In genomic region chr11:100203448-100203847, GRCm38 (mm10) we compare ENCODE assay signal across 11 mouse cellular contexts. TPM values are rescaled to one million over a fixed set of nuclear protein-coding genes. Genes with fewer than 3 reads are reported as not detected.
A peak's percentile ranks its signal among the peaks of the same experiment; 100 is the strongest.
DNase-seq lines count a peak whose midpoint lies in the region; ATAC-seq and TF ChIP-seq lines count a peak whose summit lies in the region.
"Had no signal": no experiment of that assay in that cellular context is flagged by ENCODE, and none has a peak within 500 bp of the region (broad histone marks: within the 10 kb centered on the region; RNA-seq: fewer than 3 reads in every experiment).

No protein-coding gene starts in this region.

- no peak overlapping the region for H3K4me3 ChIP-seq in heart, adult 2 months
- no peak overlapping the region for H3K4me3 ChIP-seq in limb, embryonic 11.5 days (ENCODE audit: low read depth, low read length)
- H3K4me3 ChIP-seq in intestine, postnatal 0 days (ENCODE audit: low read depth, low read length), result no peak overlapping the region

- H3K4me2 ChIP-seq in limb, embryonic 11.5 days (ENCODE audit: low read depth, severe bottlenecking), result no peak overlapping the region
- H3K4me2 ChIP-seq in intestine, postnatal 0 days (replicated peaks; ENCODE audit: low read depth), result no peak overlapping the region

- no peak for TF ChIP-seq POLR2A in heart, adult 2 months (IDR thresholded peaks at IDR 0.05; ENCODE audit: insufficient read depth, low read depth, low read length)
- TF ChIP-seq POLR2A in brain, embryonic 14.5 days (IDR thresholded peaks at IDR 0.05; ENCODE audit: borderline replicate concordance, extremely low read depth, insufficient read depth, insufficient read length, poor library complexity, severe bottlenecking), result no peak

- H3K9ac ChIP-seq in heart, adult 2 months (ENCODE audit: low read depth, low read length), result no peak overlapping the region
- H3K9ac ChIP-seq in limb, embryonic 11.5 days (ENCODE audit: low read length), result no peak overlapping the region
- H3K9ac ChIP-seq in intestine, postnatal 0 days (ENCODE audit: low read depth, low read length), result no peak overlapping the region

- TF ChIP-seq EP300 in heart, adult 2 months (IDR thresholded peaks at IDR 0.05; ENCODE audit: insufficient read depth, low read depth, low read length), result no peak

- H3K36me3 ChIP-seq in heart, adult 2 months (ENCODE audit: control insufficient read depth, insufficient read depth, low read length), result no peaks in the 10 kb centered on the region
- H3K36me3 ChIP-seq in limb, embryonic 11.5 days (ENCODE audit: control insufficient read depth, insufficient read depth, low read length), result no peaks in the 10 kb centered on the region
- H3K36me3 ChIP-seq in intestine, postnatal 0 days (ENCODE audit: control insufficient read depth, insufficient read depth), result no peaks in the 10 kb centered on the region

- H3K27ac ChIP-seq in heart, adult 2 months, result no peak overlapping the region
- H3K27ac ChIP-seq in limb, embryonic 11.5 days (replicated peaks; ENCODE audit: low read depth, low read length), result no peak overlapping the region
- H3K27ac ChIP-seq in intestine, postnatal 0 days (ENCODE audit: low read depth, low read length), result no peak overlapping the region
- H3K27ac ChIP-seq: macrophage had no signal

- H3K4me1 ChIP-seq in heart, adult 2 months (ENCODE audit: control insufficient read depth, insufficient read depth, low read length), result no peaks in the 10 kb centered on the region
- no peaks in the 10 kb centered on the region for H3K4me1 ChIP-seq in limb, embryonic 11.5 days (ENCODE audit: control insufficient read depth, insufficient read depth, low read length)
- no peaks in the 10 kb centered on the region for H3K4me1 ChIP-seq in intestine, postnatal 0 days (replicated peaks; ENCODE audit: control insufficient read depth, insufficient read depth, low read length)

- H3K27me3 ChIP-seq in heart, adult 2 months (ENCODE audit: control insufficient read depth, insufficient read depth, low read length), result no peaks in the 10 kb centered on the region
- H3K27me3 ChIP-seq in limb, embryonic 11.5 days (ENCODE audit: control insufficient read depth, insufficient read depth, low read length), result no peaks in the 10 kb centered on the region
- no peaks in the 10 kb centered on the region for H3K27me3 ChIP-seq in intestine, postnatal 0 days (replicated peaks; ENCODE audit: control insufficient read depth, insufficient read depth, low read length)

- H3K79me2 ChIP-seq in heart, adult 2 months (replicated peaks; ENCODE audit: control insufficient read depth, insufficient read depth, low read length), result no peaks in the 10 kb centered on the region

- peak; percentile 58 to 65 for DNase-seq in heart, postnatal 10 days
- no peak for DNase-seq in heart, adult 2 months
- DNase-seq in A20 (ENCODE audit: low read depth, low spot score), result peak; percentile 21
- peak; percentile 17 for DNase-seq in brain, embryonic 14.5 days (ENCODE audit: low read depth)
- peak; percentile 84 for DNase-seq in limb, embryonic 11.5 days (ENCODE audit: low spot score)
- no peak for DNase-seq in cerebellum, adult 18-20 months
- no peak for DNase-seq in layer of hippocampus, postnatal 14 days (ENCODE audit: low spot score in 2 of 2)
- DNase-seq: gastrocnemius, postnatal 25 days had no signal

- WGBS in heart, adult 2 months, result 14% methylated on average over 6 of the region's 6 CpGs
- 21% methylated on average over 6 of the region's 6 CpGs for WGBS in limb, embryonic 11.5 days
- 11% methylated on average over 6 of the region's 6 CpGs for WGBS in intestine, postnatal 0 days

- intact Hi-C loops in heart, postnatal 10 days (cut with DNase I), result no loop called here
- intact Hi-C loops in heart, adult 2 months (cut with DNase I), result no loop called here

- no peaks in the 10 kb centered on the region for H3K9me3 ChIP-seq in limb, embryonic 11.5 days (ENCODE audit: control insufficient read depth, low read length)
- no peaks in the 10 kb centered on the region for H3K9me3 ChIP-seq in intestine, postnatal 0 days (ENCODE audit: control insufficient read depth)

- no peak for TF ChIP-seq CTCF in heart, adult 2 months (IDR thresholded peaks at IDR 0.05)
- no peak for TF ChIP-seq CTCF in brain, embryonic 14.5 days (IDR thresholded peaks at IDR 0.05; ENCODE audit: borderline replicate concordance, extremely low read depth, insufficient read depth, insufficient read length)
- TF ChIP-seq CTCF in intestine, postnatal 0 days (IDR thresholded peaks at IDR 0.05; ENCODE audit: low read depth), result no peak

- ATAC-seq in limb, embryonic 11.5 days (ENCODE audit: insufficient number of reproducible peaks, low FRiP score, low TSS enrichment, low read depth), result no peak
- ATAC-seq in intestine, postnatal 0 days, result no peak

RNA-seq across cellular contexts. Expression of gene Krt14, which starts 3.9 kb away (rescaled TPM):
- total RNA-seq in heart, postnatal 10 days (2021), result 1 to 10 TPM; 1.8 to 2.7 TPM
- total RNA-seq in heart, adult 2 months (2021), result under 1 TPM in 1 of 2 experiments, not detected in 1; 0.31 TPM
- polyA plus RNA-seq in heart, adult 2 months (2012; rRNA removed), result 0.44 and 0.47 TPM in 2 replicates
- 22.8 and 36.6 TPM in 2 replicates for polyA plus RNA-seq in brain, embryonic 14.5 days (2012; rRNA removed)
- polyA plus RNA-seq in limb, embryonic 11.5 days (2014; fragmentation: Nextera tagmentation; extraction: Ambion mirVana), result 47.5 and 49.6 TPM in 2 replicates
- polyA plus RNA-seq in intestine, postnatal 0 days (2015; fragmentation: Nextera tagmentation; extraction: Ambion mirVana), result 8.9 and 10.0 TPM in 2 replicates
- not detected for total RNA-seq in layer of hippocampus, postnatal 14 days (2021)
- total RNA-seq: gastrocnemius, postnatal 25 days had no signal
- polyA plus RNA-seq: macrophage; testis, adult 2 months had no signal

RNA-seq across cellular contexts. Expression of gene Krt9, which starts 10.4 kb away (rescaled TPM):
- total RNA-seq in heart, postnatal 10 days (2021), result not detected
- total RNA-seq in heart, adult 2 months (2021), result not detected
- not detected in 2 replicates for polyA plus RNA-seq in heart, adult 2 months (2012; rRNA removed)
- polyA plus RNA-seq in brain, embryonic 14.5 days (2012; rRNA removed), result 0.05 and 0.10 TPM in 2 replicates
- polyA plus RNA-seq in limb, embryonic 11.5 days (2014; fragmentation: Nextera tagmentation; extraction: Ambion mirVana), result 0.07 and 0.09 TPM in 2 replicates
- not detected in 2 replicates for polyA plus RNA-seq in intestine, postnatal 0 days (2015; fragmentation: Nextera tagmentation; extraction: Ambion mirVana)
- total RNA-seq in layer of hippocampus, postnatal 14 days (2021), result 1 to 10 TPM; 1.8 to 2.1 TPM
- total RNA-seq: gastrocnemius, postnatal 25 days had no signal
- polyA plus RNA-seq: macrophage; testis, adult 2 months had no signal

RNA-seq across cellular contexts. Expression of gene Krt16, which starts 45.3 kb away (rescaled TPM):
- total RNA-seq in heart, postnatal 10 days (2021), result not detected
- not detected for total RNA-seq in heart, adult 2 months (2021)
- not detected in 2 replicates for polyA plus RNA-seq in heart, adult 2 months (2012; rRNA removed)
- 0.06 and 0.12 TPM in 2 replicates for polyA plus RNA-seq in brain, embryonic 14.5 days (2012; rRNA removed)
- not detected in 2 replicates for polyA plus RNA-seq in limb, embryonic 11.5 days (2014; fragmentation: Nextera tagmentation; extraction: Ambion mirVana)
- polyA plus RNA-seq in intestine, postnatal 0 days (2015; fragmentation: Nextera tagmentation; extraction: Ambion mirVana), result not detected in 2 replicates
- total RNA-seq in layer of hippocampus, postnatal 14 days (2021), result not detected
- total RNA-seq: gastrocnemius, postnatal 25 days had no signal
- polyA plus RNA-seq: macrophage; testis, adult 2 months had no signal

RNA-seq across cellular contexts. Expression of gene Krt19, which starts 55.0 kb away (rescaled TPM):
- total RNA-seq in heart, postnatal 10 days (2021), result 10 to 100 TPM; 10.3 to 16.7 TPM
- total RNA-seq in heart, adult 2 months (2021), result 1 to 10 TPM; 6.9 to 8.5 TPM
- polyA plus RNA-seq in heart, adult 2 months (2012; rRNA removed), result 8.0 and 27.0 TPM in 2 replicates
- 5.4 and 6.3 TPM in 2 replicates for polyA plus RNA-seq in brain, embryonic 14.5 days (2012; rRNA removed)
- 6.4 and 8.0 TPM in 2 replicates for polyA plus RNA-seq in limb, embryonic 11.5 days (2014; fragmentation: Nextera tagmentation; extraction: Ambion mirVana)
- polyA plus RNA-seq in intestine, postnatal 0 days (2015; fragmentation: Nextera tagmentation; extraction: Ambion mirVana), result 491 and 533 TPM in 2 replicates
- total RNA-seq in layer of hippocampus, postnatal 14 days (2021), result under 1 TPM; 0.48 to 0.81 TPM
- polyA plus RNA-seq: macrophage had no signal

RNA-seq across cellular contexts. Expression of gene Krt17, which starts 57.4 kb away (rescaled TPM):
- not detected for total RNA-seq in heart, postnatal 10 days (2021)
- not detected for total RNA-seq in heart, adult 2 months (2021)
- polyA plus RNA-seq in heart, adult 2 months (2012; rRNA removed), result 0.61 TPM in 1 of 2 replicates, not detected in the other
- 2.1 and 6.1 TPM in 2 replicates for polyA plus RNA-seq in brain, embryonic 14.5 days (2012; rRNA removed)
- 11.2 and 11.6 TPM in 2 replicates for polyA plus RNA-seq in limb, embryonic 11.5 days (2014; fragmentation: Nextera tagmentation; extraction: Ambion mirVana)
- polyA plus RNA-seq in intestine, postnatal 0 days (2015; fragmentation: Nextera tagmentation; extraction: Ambion mirVana), result 5.3 and 7.8 TPM in 2 replicates
- total RNA-seq in layer of hippocampus, postnatal 14 days (2021), result not detected
- total RNA-seq: gastrocnemius, postnatal 25 days had no signal
- polyA plus RNA-seq: macrophage; testis, adult 2 months had no signal

Comparison
In these comparisons a context has a peak if more than half of its experiments do, and no peak if none do; other contexts are left out.
1. DNase-seq: peak in heart, postnatal 10 days (2 of 2), A20 (single experiment), brain, embryonic 14.5 days (single experiment) and limb, embryonic 11.5 days (single experiment); none in heart, adult 2 months (0 of 2), cerebellum, adult 18-20 months (0 of 2) and layer of hippocampus, postnatal 14 days (0 of 2).